Mouse (Mus musculus) heart, embryonic 11.5 days (tissue): ENCODE data around the gene Clip3. TPM values are rescaled to one million over a fixed set of nuclear protein-coding genes. Genes with fewer than 3 reads are reported as not detected.

Experiments
- ATAC-seq: fragments of 200-750 bp; cut with Nextera tagmentation; replicated peaks from 2 replicates; pipeline ENCODE4 v1.8.0; 2017; ENCODE audit warnings: moderate library complexity; ENCODE audit not compliant: insufficient number of reproducible peaks, low FRiP score, low TSS enrichment
- H3K27ac ChIP-seq: fragments of 300-500 bp; sonication (generic); 2 replicates; pipeline ENCODE4 v1.5.1; 2014; ENCODE audit warnings: mild to moderate bottlenecking, low read depth, low read length
- H3K27me3 ChIP-seq: fragments of 300-500 bp; sonication (generic); 2 replicates; pipeline ENCODE4 v1.6.1; 2014; ENCODE audit warnings: mild to moderate bottlenecking, low read length, mixed read lengths; ENCODE audit not compliant: control insufficient read depth, insufficient read depth
- H3K36me3 ChIP-seq: fragments of 300-500 bp; sonication (generic); 2 replicates; pipeline ENCODE4 v1.6.1; 2014; ENCODE audit warnings: mild to moderate bottlenecking, low read length, moderate library complexity, mixed read lengths; ENCODE audit not compliant: control insufficient read depth, insufficient read depth
- H3K4me1 ChIP-seq: fragments of 300-500 bp; sonication (generic); 2 replicates; pipeline ENCODE4 v1.6.1; 2014; ENCODE audit warnings: low read length; ENCODE audit not compliant: control insufficient read depth, insufficient read depth
- H3K4me2 ChIP-seq: fragments of 300-500 bp; sonication (generic); 2 replicates; pipeline ENCODE4 v1.6.1; 2014; ENCODE audit warnings: mild to moderate bottlenecking, moderate library complexity
- H3K4me3 ChIP-seq: fragments of 300-500 bp; sonication (generic); 2 replicates; pipeline ENCODE4 v1.5.1; 2014; ENCODE audit warnings: low read depth, low read length
- H3K9ac ChIP-seq: fragments of 300-500 bp; sonication (generic); 2 replicates; pipeline ENCODE4 v1.6.1; 2014; ENCODE audit warnings: mild to moderate bottlenecking, low read depth, low read length, moderate library complexity
- H3K9me3 ChIP-seq: fragments of 300-500 bp; sonication (generic); replicated peaks from 2 replicates; pipeline ENCODE4 v1.6.1; 2016; ENCODE audit warnings: low read length; ENCODE audit not compliant: control insufficient read depth
- WGBS: fragments of 180-500 bp; shearing (Covaris S2); extraction: QIAGEN DNeasy Blood & Tissue Kit; methylation state at CpG from one replicate; pipeline ENCODE4 v1.1.7; 2014; ENCODE audit not compliant: insufficient replicate concordance; 5-methylcytosine and 5-hydroxymethylcytosine counted together
- polyA plus RNA-seq: library from polyadenylated mRNA; unstranded; fragments of >200 nt; fragmentation: Nextera tagmentation; extraction: Ambion mirVana; gene quantifications from 2 replicates; pipeline ENCODE4 v1.2.1, GENCODE M21; 2014

Clip3 gene
- polyA plus RNA-seq, 1 experiment from 2014 or later: 22.1 TPM

- WGBS: 63% methylated on average over 5 of the region's 5 CpGs
- Histone ChIP-seq H3K4me1 (no peaks in the 10 kb centered on the region), H3K4me2 (no peak overlapping the region), H3K27me3 (peaks cover 15% of the 10 kb centered on the region), H3K9me3 (no peaks in the 10 kb centered on the region), H3K27ac (no peak overlapping the region), H3K4me3 (no peak overlapping the region), H3K9ac (no peak overlapping the region), H3K36me3 (no peaks in the 10 kb centered on the region)
- ATAC-seq: no peak
These were observed 48.0 kb downstream of the Clip3 start for GRCm38 (mm10) chr7:30339432-30340109.

GRCm38 (mm10) chr7:30346635-30347379 lies 55.3 kb downstream of the Clip3 start:
- Histone ChIP-seq H3K4me3 (no peak overlapping the region), H3K4me2 (no peak overlapping the region), H3K27ac (no peak overlapping the region), H3K9ac (no peak overlapping the region), H3K27me3 (peaks cover 45% of the 10 kb centered on the region), H3K36me3 (no peaks in the 10 kb centered on the region), H3K4me1 (0 out of 2 replicates have a peak, but pooled peaks cover 3% of the 10 kb centered on the region), H3K9me3 (no peaks in the 10 kb centered on the region)
- 24% methylated on average over 21 of the region's 21 CpGs for WGBS
- ATAC-seq: no peak

- WGBS: 2% methylated on average over 30 of the region's 30 CpGs
- peaks cover 48% of the 10 kb centered on the region for H3K27me3 ChIP-seq
These were observed 56.3 kb downstream of the Clip3 start for GRCm38 (mm10) chr7:30347828-30348227.

GRCm38 (mm10) chr7:30353279-30353822 lies 61.8 kb downstream of the Clip3 start:
- Histone ChIP-seq H3K27me3 (peaks cover 38% of the 10 kb centered on the region), H3K4me3 (no peak overlapping the region), H3K4me1 (no peaks in the 10 kb centered on the region), H3K4me2 (no peak overlapping the region), H3K27ac (no peak overlapping the region), H3K36me3 (no peaks in the 10 kb centered on the region), H3K9me3 (no peaks in the 10 kb centered on the region), H3K9ac (no peak overlapping the region)
- no peak for ATAC-seq
- WGBS: 18% methylated on average over 6 of the region's 6 CpGs

More at GRCm38 (mm10) chr7:30347828-30348227, 56.3 kb downstream of the Clip3 start:
- Histone ChIP-seq H3K4me1 (0 out of 2 replicates have a peak, but pooled peaks cover 3% of the 10 kb centered on the region), H3K9ac (no peak overlapping the region), H3K27ac (no peak overlapping the region), H3K4me2 (no peak overlapping the region), H3K9me3 (no peaks in the 10 kb centered on the region), H3K4me3 (no peak overlapping the region), H3K36me3 (no peaks in the 10 kb centered on the region)
- ATAC-seq: no peak

GRCm38 (mm10) chr7:30354059-30354458 lies 62.5 kb downstream of the Clip3 start:
- Histone ChIP-seq H3K36me3 (no peaks in the 10 kb centered on the region; the same call in 1 of the 2 replicates), H3K9ac (no peak overlapping the region), H3K9me3 (no peaks in the 10 kb centered on the region), H3K4me2 (no peak overlapping the region), H3K4me1 (no peaks in the 10 kb centered on the region), H3K27ac (no peak overlapping the region), H3K4me3 (no peak overlapping the region), H3K27me3 (peaks cover 31% of the 10 kb centered on the region)
- 59% methylated on average over 4 of the region's 4 CpGs for WGBS
- ATAC-seq: no peak

Other genes starting within 250 kb of the Clip3 start
- 3.1 and 3.8 TPM in 2 replicates for gene Zfp14, start 240.3 kb upstream of the Clip3 start, polyA plus RNA-seq
- 4.1 TPM in 2 replicates for gene Zfp82, start 218.8 kb upstream of the Clip3 start, polyA plus RNA-seq
- gene Gm26920, start 201.3 kb upstream of the Clip3 start, polyA plus RNA-seq: 0.26 and 0.96 TPM in 2 replicates
- gene Zfp566, start 201.2 kb upstream of the Clip3 start, polyA plus RNA-seq: 7.4 and 8.1 TPM in 2 replicates
- gene Zfp260, start 197.0 kb upstream of the Clip3 start, polyA plus RNA-seq: 87.2 and 96.0 TPM in 2 replicates
- 5.3 and 5.8 TPM in 2 replicates for gene Zfp382, start 169.8 kb upstream of the Clip3 start, polyA plus RNA-seq
- 6.6 and 10.4 TPM in 2 replicates for gene Zfp146, start 122.0 kb upstream of the Clip3 start, polyA plus RNA-seq
- gene Cox7a1, start 107.6 kb upstream of the Clip3 start, polyA plus RNA-seq: 309 and 324 TPM in 2 replicates
- 64.6 and 71.7 TPM in 2 replicates for gene Capns1, start 92.9 kb upstream of the Clip3 start, polyA plus RNA-seq
- gene Polr2i, start 59.8 kb upstream of the Clip3 start, polyA plus RNA-seq: 120 and 126 TPM in 2 replicates
- 184 and 185 TPM in 2 replicates for gene Tbcb, start 59.5 kb upstream of the Clip3 start, polyA plus RNA-seq
- gene Ovol3, start 56.0 kb upstream of the Clip3 start, polyA plus RNA-seq: not detected in 2 replicates
- gene Thap8, start 11.6 kb upstream of the Clip3 start, polyA plus RNA-seq: 0.20 and 0.38 TPM in 2 replicates
- gene Wdr62, start 11.3 kb upstream of the Clip3 start, polyA plus RNA-seq: 7.7 and 9.9 TPM in 2 replicates
- 65.5 and 66.1 TPM in 2 replicates for gene Alkbh6, start 17.0 kb downstream of the Clip3 start, polyA plus RNA-seq
- 18.1 and 20.0 TPM in 2 replicates for gene Syne4, start 23.1 kb downstream of the Clip3 start, polyA plus RNA-seq
- not detected in 2 replicates for gene E130208F15Rik, start 30.0 kb downstream of the Clip3 start, polyA plus RNA-seq
- 14.6 and 16.6 TPM in 2 replicates for gene Sdhaf1, start 32.2 kb downstream of the Clip3 start, polyA plus RNA-seq
- 1.4 and 1.5 TPM in 2 replicates for gene Lrfn3, start 71.0 kb downstream of the Clip3 start, polyA plus RNA-seq
- gene Tyrobp, start 122.0 kb downstream of the Clip3 start, polyA plus RNA-seq: 8.9 and 9.2 TPM in 2 replicates
- gene Hcst, start 128.1 kb downstream of the Clip3 start, polyA plus RNA-seq: 0.53 and 0.99 TPM in 2 replicates
- 1.0 and 1.4 TPM in 2 replicates for gene Nfkbid, start 130.0 kb downstream of the Clip3 start, polyA plus RNA-seq
- gene Aplp1, start 153.8 kb downstream of the Clip3 start, polyA plus RNA-seq: 34.9 and 37.8 TPM in 2 replicates
- 1.5 and 3.7 TPM in 2 replicates for gene Kirrel2, start 166.0 kb downstream of the Clip3 start, polyA plus RNA-seq
- gene Nphs1, start 166.6 kb downstream of the Clip3 start, polyA plus RNA-seq: 0.10 and 0.37 TPM in 2 replicates
- gene Prodh2, start 201.9 kb downstream of the Clip3 start, polyA plus RNA-seq: 0.37 TPM in 1 of 2 replicates, not detected in the other
- gene Arhgap33, start 243.3 kb downstream of the Clip3 start, polyA plus RNA-seq: 6.0 and 7.2 TPM in 2 replicates